Mouse (Mus musculus): ENCODE measurements around the gene Sowahd.
"Not testable (repeated sequence)": the region's sequence is repeated elsewhere in the genome, so short reads cannot be mapped to it uniquely, and the experiment has no call there.

Gene Sowahd

DNA sequence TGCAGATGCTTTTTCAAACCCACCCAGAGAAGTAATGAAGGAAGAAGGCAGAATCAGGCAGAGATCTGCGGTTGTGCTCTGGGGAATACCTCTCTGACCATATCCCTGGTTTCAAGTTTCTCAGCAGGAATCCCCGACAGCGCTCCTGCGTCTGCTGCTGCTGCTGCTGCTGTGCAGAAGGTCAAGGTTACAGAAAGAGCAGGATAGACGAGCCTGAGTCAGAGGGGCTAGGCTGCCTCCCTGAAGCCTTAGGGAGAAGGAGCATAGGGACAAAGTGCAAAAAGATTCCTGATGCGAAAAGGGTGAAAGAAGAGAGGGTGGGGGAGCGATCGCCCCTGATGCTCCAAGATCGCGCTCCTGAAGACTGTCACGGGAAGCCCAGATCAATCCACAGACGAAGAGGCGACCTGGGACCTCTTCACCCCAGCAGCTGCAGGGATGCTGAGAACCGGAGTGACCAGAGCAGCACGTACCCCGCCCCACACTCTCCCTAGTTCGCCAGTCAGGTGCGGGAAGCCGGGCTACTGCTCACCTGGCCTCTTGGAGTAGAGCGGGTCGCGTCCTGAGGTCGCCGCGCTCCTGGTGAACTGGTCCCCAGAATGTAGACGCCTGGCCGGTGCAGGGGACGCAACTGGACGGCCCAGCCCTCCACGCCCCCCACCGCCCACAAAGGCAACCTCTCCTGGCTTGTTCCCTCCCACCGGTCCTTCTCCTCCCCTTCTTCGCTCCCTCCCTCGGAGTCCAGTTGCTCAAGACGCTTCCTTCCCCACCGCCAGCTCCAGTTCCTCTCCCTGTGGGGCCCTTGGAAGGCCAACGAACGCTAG is at the start of gene Sowahd:
TSS of gene Sowahd (plus strand) at position 780 of the 824 bp plus-strand sequence.
- no peak for DNase-seq (ENCODE audit: low read depth)

DNA sequence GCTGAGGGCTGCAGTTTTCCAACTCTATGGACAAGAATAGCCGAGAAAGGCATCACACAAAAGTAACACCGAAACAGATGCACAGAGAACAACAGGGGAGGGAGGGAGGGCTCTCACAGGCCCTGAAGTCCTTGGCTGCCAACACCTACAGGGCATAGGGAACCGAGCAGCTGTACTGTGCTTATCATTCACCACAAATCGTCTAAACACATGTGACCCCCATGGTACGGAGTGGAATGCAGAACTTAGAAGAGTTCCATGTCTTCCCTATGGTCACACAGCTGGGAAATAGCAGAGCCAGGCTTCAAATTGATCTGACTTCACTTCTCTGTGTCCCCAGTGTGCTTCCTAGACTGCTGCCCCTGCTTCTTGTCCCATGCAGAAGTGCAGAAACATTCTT is 34.8 kb upstream of the Sowahd start:
- DNase-seq (ENCODE audit: low read depth) = no peak

GRCm38 (mm10) chrX:37018150-37018654 is 30.4 kb upstream of the Sowahd start:
- no peak for DNase-seq (ENCODE audit: low read depth)

DNA sequence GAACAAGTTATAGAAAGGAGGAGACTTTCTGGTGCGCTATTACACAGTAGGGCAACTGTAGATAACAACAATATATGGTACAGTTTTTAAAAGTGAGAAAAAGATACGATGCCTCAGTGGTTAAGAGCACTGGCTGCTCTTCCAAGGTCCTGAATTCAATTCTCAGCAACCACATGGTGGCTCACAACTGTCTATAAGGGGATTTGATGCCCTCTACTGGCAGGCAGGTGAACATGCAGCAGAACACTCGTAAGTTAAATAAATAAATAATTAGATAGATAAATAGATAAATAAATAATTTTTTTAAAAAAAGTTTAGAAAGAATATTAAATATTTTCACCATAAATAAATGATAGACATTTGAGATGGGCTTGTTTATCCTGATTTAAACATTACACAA is 29.6 kb upstream of the Sowahd start:
- DNase-seq (ENCODE audit: low read depth) = peak; percentile 52

GRCm38 (mm10) chrX:37022690-37023089 is 26.0 kb upstream of the Sowahd start:
- peak; percentile 76 for DNase-seq (ENCODE audit: low read depth)

- no peak for DNase-seq (ENCODE audit: low read depth)
Observed at GRCm38 (mm10) chrX:37023652-37024309, 24.9 kb upstream of the Sowahd start.

GRCm38 (mm10) chrX:37028378-37028777 is 20.3 kb upstream of the Sowahd start:
- DNase-seq (ENCODE audit: low read depth) = no peak

GRCm38 (mm10) chrX:37042726-37043125 is 5.9 kb upstream of the Sowahd start:
- DNase-seq (ENCODE audit: low read depth) = peak; percentile 68

DNA sequence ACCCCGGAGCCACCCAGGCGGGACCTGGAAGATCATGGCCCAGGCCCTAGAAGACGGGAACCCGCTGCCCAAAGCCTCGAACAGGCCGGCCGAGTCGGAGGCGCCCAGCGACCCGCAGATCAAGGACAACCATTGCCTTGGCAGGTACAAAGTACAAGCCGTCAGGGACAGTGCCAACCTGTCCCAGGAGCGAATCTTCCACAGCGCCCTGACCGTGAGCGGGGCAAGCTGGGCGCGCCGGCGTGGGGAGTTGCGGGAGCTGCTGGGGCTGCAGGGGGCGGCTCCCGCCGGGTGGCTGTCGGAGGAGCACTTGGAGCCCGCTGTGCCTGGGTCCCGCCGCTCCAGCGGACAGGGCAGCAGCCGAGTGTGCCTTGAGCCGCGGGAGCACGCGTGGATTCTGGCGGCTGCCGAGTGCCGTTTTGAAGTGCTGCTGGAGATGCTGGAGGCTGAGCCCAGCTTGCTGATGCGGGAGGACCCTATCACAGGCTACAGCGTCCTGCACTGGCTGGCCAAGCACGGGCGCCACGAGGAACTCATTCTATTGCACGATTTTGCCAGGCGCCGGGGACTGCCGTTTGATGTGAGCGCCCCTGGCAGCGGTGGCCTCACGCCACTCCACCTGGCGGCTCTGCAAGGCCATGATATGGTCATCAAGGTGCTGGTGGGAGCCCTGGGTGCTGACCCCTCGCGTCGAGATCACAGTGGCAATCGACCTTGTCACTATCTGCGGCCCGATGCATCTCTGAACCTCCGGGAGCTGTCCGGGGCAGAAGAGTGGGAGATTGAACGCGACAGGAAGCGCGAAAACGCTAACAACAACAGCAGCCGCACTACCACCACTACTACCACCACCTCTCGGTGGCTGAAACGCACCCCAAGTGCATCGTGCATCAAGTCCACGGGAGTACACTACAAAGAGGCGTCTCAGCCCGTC is 512 bp downstream of the Sowahd start:
- DNase-seq (ENCODE audit: low read depth) = peak; percentile 6

DNA sequence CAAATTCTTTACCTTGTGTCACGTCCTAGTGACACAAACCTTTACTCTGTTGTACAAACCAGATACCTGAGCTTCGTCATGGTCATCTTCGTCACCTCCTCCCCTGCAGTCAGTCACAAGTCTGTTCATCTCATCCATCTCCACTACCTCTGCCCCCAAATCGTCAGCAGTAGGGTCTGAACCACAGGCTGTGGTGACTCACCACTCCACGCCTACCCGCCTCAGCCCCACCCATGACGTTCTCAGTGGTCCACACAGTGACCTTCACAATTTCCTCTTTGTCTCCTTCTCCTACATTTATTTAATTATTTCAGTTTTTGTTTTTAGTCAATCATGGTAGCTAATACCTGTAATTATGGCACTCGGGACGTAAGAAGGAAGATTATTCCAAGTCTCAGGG is 15.3 kb downstream of the Sowahd start:
- DNase-seq (ENCODE audit: low read depth) = no peak

- no peak for DNase-seq (ENCODE audit: low read depth)
Observed at GRCm38 (mm10) chrX:37067299-37067698, 18.7 kb downstream of the Sowahd start.

- no peak for DNase-seq (ENCODE audit: low read depth)
Observed at GRCm38 (mm10) chrX:37068766-37069165, 20.1 kb downstream of the Sowahd start.

DNA sequence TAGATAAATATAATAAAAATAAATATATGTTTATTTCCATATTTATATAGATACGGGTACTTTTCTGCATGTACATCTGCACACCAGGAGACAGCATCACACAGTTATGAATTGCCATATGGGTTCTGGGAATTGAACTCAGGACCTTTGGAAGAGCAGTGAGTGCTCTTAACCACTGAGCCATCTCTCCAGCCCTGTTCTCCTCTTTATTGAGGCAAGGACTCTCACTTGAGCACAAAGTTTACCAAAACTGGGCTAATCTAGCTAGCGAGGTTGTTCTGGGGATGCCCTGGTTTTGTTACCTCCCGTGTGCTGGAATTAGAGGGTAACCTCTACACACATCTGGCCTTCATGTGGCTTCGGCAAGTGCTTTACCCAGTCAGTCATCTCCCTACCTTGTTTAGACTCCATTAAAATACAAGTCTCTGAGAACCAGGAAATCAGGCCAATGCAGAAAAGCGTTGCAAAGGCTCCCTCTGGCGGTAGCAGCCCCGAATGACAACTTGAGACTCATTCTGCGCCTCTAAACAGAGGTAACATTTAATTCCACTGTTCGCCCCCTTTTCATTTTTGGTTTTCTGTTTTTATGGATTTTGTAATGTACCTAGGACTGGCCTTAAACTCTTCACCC is 25.7 kb downstream of the Sowahd start:
- peak; percentile 81 for DNase-seq (ENCODE audit: low read depth)

GRCm38 (mm10) chrX:37076651-37077050 is 28.0 kb downstream of the Sowahd start:
- DNase-seq (ENCODE audit: low read depth) = no peak

- not testable (repeated sequence) for DNase-seq (ENCODE audit: low read depth)
Observed at GRCm38 (mm10) chrX:37080345-37080744, 31.7 kb downstream of the Sowahd start.

- no peak for DNase-seq (ENCODE audit: low read depth)
Observed at GRCm38 (mm10) chrX:37081194-37081593, 32.5 kb downstream of the Sowahd start.

DNA sequence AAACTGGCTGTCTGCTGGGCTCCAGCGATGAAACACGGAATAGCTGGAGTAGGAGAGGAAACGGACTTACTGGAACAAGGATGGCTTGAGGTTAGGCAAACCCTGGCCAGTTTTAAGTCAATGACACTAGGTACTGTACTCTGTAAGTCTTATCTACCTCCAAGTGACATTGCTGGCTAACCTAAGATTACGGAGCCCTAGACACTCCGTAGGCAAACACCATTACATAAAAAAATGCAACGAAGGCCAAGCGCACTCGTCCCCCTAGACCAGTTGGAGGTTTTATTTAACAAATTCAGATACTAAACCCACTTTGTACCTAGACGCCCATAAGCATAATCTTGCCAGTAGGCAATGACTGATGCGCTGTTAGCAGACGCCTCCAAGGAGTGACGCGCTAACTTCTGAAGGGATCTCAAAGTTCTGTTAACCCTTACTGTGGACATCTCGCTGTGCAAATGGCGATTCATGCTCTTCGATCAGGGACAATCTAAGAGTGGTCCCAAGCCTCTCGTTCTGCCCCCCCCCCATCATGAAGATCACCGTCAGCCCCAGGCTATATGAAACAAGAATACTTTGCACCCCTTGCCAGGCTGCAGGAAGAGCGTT is 35.8 kb downstream of the Sowahd start:
- no peak for DNase-seq (ENCODE audit: low read depth)

DNA sequence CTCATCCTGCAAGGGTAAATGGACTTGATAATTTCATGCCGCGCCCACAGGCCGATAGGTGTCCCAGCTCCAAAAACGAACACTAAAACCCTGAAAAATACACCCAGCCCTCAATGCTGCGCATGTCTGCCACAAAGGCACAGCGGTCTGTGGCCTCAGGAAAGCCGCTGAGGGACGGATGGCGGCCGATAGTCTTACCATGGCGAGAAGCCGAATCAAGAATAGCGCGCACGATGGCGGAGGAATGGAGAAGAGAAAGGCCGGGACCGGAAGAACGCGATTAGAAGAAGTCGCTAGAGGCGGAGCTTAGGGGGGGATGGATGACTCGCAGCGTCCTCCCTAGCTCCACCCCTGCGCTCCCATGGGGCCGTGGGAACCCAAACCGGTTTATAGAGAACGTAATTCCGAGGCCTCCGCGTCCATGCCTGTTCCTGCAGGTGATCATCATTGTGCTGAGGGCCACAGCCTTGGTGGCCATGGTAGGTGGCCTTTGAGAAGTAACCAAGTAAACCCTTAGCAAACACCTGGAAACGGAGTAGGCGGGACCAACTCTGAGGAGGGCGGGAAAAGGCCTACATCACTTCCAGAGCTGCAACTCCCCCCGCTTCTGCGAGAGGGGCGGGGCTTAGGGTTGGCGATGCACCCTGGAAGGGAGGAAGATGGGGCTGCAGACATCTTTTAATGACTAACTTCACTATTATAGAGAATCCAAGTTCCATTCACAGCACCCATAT is 36.4 kb downstream of the Sowahd start, which contains the start of gene Rpl39:
TSS of gene Rpl39 (minus strand) at position 476 of the 734 bp plus-strand sequence.
- peak; percentile 94 for DNase-seq (ENCODE audit: low read depth)

DNA sequence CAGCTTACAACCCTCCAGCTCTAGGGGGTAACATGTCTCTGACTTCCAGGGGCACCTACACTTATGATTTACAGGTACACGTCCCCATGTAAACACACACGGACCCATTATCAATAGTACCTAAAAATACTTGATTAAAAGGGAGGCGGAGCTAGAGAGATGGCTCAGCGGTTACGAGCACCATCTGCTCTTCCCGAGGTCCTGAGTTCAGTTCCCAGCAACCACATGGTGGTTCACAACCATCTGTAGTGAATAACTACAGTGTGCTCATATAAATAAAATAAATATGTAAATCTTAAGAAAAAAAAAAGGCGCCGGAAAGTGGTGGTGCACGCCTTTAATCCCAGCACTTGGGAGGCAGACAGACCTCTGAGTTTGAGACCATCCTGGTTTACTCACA is 37.0 kb downstream of the Sowahd start:
- DNase-seq (ENCODE audit: low read depth) = no peak

DNA sequence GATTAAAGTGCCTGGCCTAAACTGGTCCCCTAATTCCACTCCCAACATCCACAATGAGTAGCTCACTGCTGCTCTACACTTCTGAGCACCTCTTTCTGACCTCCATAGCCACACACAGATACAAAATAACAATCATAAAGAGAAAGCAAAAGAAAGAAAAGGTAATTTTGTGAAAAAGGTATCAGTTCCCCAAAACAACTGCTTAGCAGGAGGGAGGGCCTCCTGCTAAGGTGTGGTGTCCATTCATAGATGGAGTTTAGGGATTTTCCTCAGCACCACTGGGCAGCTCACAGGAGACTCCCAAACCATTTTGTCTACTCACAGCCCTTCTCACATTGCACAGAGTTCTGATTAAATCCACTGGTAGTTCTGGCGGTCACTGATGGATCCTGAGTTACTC is 40.1 kb downstream of the Sowahd start:
- DNase-seq (ENCODE audit: low read depth) = no peak

All from induced T-regulatory cell, adult 2 months (primary cell).